Mouse (Mus musculus): Measurements from ENCODE around the gene Wrb. TPM values are rescaled to one million over a fixed set of nuclear protein-coding genes. Genes with fewer than 3 reads are reported as not detected.

The Wrb gene
- polyA plus RNA-seq, 1 experiment from 2014 or later = 116 TPM

DNA sequence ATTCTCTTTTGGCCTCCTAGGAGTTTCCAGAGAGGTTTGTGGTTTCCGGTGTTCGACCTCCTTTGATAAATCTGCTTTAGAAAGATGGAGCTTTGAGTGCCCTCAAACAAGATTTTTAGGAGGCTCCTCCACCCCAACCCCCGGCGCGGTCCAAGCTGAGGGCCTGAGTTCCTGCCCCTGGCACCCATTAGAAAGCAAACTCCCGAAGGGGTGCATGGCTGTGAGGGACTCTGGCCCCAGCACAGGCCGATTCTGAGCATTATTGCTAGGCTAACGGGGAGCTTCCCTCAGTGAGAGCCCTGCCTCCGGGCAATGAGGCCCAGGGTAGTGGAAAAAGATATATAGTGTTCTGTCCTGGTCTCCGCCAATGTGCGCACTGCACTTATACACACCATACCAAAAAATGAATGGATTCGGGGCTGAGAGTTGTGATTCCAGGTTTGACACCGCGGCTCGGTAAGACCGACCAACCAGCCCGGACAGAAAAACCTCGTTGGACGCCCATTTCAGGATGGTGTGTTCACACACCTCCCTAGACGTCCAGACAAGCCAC lies 14.7 kb downstream of the Wrb start:
- WGBS = 86% methylated on average over 20 of the region's 20 CpGs
- Histone ChIP-seq H3K4me1 (peaks cover 8% of the 10 kb centered on the region), H3K4me3 (peak overlapping the region; percentile 58), H3K27me3 (0 out of 2 replicates have a peak, but pooled peaks cover 3% of the 10 kb centered on the region), H3K4me2 (replicated peaks) (peak overlapping the region; percentile 97), H3K36me3 (peaks cover 13% of the 10 kb centered on the region), H3K9ac (replicated peaks) (peak overlapping the region; percentile 88), H3K27ac (replicated peaks) (peak overlapping the region; percentile 81; the same call in 1 of the 2 replicates), H3K9me3 (no peaks in the 10 kb centered on the region)
- 0 out of 2 replicates have a peak, but pooled peaks have one; percentile 11 for ATAC-seq (ENCODE audit: low FRiP score, low read depth)

DNA sequence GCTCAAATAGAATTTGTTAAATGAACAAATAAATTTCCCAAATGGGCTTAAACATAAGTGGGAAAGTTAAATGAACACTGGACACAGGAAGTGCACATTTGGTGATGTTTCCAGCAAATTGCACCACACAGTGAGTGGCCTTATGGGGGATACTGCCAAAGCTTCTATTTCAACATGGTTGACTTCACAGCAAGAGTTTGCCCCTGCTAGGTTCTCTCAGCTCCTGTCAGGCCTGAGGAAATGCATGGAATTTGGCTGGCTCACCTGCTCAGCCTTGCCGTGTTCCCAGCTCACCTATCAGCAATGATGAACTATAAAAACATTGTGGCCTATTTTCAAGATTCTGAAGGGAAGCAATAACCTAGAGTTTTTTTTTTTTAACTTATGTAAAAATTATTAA lies 15.7 kb downstream of the Wrb start:
- Histone ChIP-seq H3K4me1 (peaks cover 8% of the 10 kb centered on the region), H3K4me2 (replicated peaks) (no peak overlapping the region), H3K27me3 (0 out of 2 replicates have a peak, but pooled peaks cover 3% of the 10 kb centered on the region), H3K4me3 (no peak overlapping the region), H3K36me3 (0 out of 2 replicates have a peak, but pooled peaks cover 4% of the 10 kb centered on the region), H3K27ac (replicated peaks) (no peak overlapping the region), H3K9ac (replicated peaks) (no peak overlapping the region), H3K9me3 (no peaks in the 10 kb centered on the region)
- WGBS = 82% methylated on average over 1 of the region's 1 CpGs
- no peak for ATAC-seq (ENCODE audit: low FRiP score, low read depth)

DNA sequence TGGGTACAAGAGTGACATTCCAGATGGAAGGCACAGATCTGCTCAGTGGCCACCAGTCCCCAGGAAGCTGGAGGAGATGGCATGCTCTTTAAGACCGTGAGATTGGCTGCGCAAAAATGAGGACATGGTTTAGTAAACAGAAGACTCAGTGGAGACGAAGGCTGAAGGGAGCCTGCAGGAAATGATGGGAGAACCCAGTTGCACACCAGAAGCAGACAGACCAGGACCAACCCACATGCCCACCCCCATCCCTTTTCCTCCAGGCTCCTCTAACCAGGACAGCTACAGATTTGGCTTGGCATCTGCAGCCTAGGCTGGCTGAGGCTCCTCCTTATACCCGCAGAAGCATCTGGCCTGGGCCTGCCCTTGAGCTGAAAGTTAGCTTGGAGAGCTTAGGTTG lies 16.1 kb downstream of the Wrb start:
- Histone ChIP-seq H3K27me3 (0 out of 2 replicates have a peak, but pooled peaks cover 3% of the 10 kb centered on the region), H3K27ac (replicated peaks) (no peak overlapping the region), H3K36me3 (no peaks in the 10 kb centered on the region), H3K9me3 (no peaks in the 10 kb centered on the region), H3K4me2 (replicated peaks) (no peak overlapping the region), H3K4me3 (no peak overlapping the region), H3K4me1 (peaks cover 8% of the 10 kb centered on the region), H3K9ac (replicated peaks) (no peak overlapping the region)
- ATAC-seq (ENCODE audit: low FRiP score, low read depth) = no peak
- 95% methylated on average over 4 of the region's 4 CpGs for WGBS

DNA sequence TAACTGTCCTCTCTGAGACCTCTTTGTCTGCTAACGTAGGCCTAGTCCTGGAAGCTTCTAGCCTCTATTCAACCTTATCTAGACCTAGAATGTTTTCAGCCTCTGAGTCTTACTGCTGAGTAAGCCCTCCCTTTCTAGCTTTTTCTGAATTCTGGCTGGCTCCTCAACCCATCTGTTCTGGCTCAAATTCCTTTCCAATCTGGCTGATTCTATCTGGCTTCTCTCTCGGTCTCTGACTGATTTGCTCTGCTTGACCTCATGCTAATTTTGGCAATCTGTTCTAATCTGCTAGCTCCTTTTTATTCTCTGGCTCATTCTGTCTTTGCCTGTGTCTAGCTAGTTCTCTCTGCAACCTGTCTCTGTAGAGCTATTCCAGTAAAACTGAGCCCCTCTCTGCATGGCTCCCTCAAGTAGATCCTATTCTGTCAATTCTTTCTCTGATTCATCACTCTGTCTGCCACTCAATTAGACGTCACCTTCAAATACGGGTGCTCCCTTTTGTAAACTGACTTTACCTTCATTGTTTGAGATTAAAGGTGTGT lies 20.6 kb downstream of the Wrb start:
- no peak overlapping the region for H3K27ac ChIP-seq (replicated peaks)
- H3K36me3 ChIP-seq = no peaks in the 10 kb centered on the region
- no peak for ATAC-seq (ENCODE audit: low FRiP score, low read depth)
- H3K4me3 ChIP-seq = no peak overlapping the region
- no peaks in the 10 kb centered on the region for H3K27me3 ChIP-seq
- WGBS = 88% methylated on average over 4 of the region's 4 CpGs
- no peaks in the 10 kb centered on the region for H3K9me3 ChIP-seq
- H3K9ac ChIP-seq (replicated peaks) = no peak overlapping the region
- H3K4me2 ChIP-seq (replicated peaks) = no peak overlapping the region
- no peaks in the 10 kb centered on the region for H3K4me1 ChIP-seq

DNA sequence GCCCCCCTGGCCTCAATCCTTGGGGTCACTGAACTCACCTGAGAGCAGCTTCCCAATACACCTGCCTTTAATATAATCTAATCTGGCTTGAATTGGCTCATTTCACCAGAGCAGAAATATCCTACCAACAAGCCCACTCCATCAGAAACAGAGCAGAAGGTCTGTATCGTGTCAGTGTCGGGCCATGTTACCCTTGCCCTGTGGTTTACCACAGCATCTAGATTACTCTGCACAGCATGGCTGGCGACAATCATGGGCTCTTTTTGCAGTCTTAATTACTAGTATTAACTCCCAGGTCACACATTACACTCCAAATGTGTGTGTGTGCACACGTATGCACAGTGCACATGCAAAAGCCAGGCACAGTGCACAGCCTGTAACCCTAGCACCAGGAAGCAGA lies 23.6 kb downstream of the Wrb start:
- Histone ChIP-seq H3K36me3 (no peaks in the 10 kb centered on the region), H3K4me2 (replicated peaks) (no peak overlapping the region), H3K4me1 (no peaks in the 10 kb centered on the region), H3K27me3 (no peaks in the 10 kb centered on the region), H3K9ac (replicated peaks) (no peak overlapping the region), H3K9me3 (no peaks in the 10 kb centered on the region), H3K4me3 (no peak overlapping the region), H3K27ac (replicated peaks) (no peak overlapping the region)
- WGBS = 89% methylated on average over 4 of the region's 4 CpGs
- no peak for ATAC-seq (ENCODE audit: low FRiP score, low read depth)

DNA sequence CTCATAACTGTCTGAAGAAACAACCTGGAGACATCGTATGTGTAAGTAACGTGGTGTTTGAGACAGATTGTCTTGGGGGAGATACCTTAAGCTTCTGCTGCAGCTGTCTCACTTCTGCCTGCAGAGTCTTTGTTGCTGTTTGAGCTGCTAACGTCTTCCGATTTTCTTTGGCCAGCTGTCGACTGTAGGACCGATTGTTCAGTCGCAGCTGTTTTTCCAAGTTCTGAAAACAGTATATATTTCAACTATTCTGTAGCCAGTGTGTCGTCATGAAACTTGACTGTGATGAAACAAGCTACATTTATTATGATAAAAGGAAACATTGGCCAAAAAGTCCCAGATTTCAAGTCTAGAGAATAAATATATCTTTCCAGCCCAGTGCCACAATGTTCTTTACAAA lies 28.4 kb downstream of the Wrb start:
- H3K4me1 ChIP-seq = peaks cover 5% of the 10 kb centered on the region
- no peak overlapping the region for H3K9ac ChIP-seq (replicated peaks)
- no peak overlapping the region for H3K27ac ChIP-seq (replicated peaks)
- H3K4me3 ChIP-seq = no peak overlapping the region
- H3K4me2 ChIP-seq (replicated peaks) = no peak overlapping the region
- H3K9me3 ChIP-seq = no peaks in the 10 kb centered on the region
- ATAC-seq (ENCODE audit: low FRiP score, low read depth) = no peak
- H3K36me3 ChIP-seq = no peaks in the 10 kb centered on the region
- WGBS = 81% methylated on average over 8 of the region's 8 CpGs
- no peaks in the 10 kb centered on the region for H3K27me3 ChIP-seq

DNA sequence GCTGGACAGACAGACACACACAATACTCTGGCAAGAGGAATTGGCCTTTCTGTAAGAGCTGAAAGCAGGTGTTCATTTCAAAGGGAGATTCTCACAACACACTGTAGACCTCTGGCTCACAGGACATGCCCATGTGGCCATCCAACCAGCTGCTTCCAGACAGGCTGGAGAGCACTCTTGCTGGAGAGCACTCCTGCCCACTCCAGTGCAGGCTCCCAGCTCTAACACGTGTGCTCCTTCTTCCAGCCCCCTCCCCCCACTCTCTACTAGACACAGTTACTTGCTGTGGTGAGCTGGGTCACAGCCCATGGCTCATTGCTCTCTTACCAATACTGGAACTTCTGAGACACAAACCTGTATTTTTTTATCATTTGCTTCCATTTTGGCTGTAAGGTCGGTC lies 30.2 kb downstream of the Wrb start:
- no peak overlapping the region for H3K4me2 ChIP-seq (replicated peaks)
- no peak overlapping the region for H3K9ac ChIP-seq (replicated peaks)
- H3K4me1 ChIP-seq = peaks cover 5% of the 10 kb centered on the region
- 43% methylated on average over 2 of the region's 2 CpGs for WGBS
- H3K4me3 ChIP-seq = no peak overlapping the region
- H3K36me3 ChIP-seq = no peaks in the 10 kb centered on the region
- no peak for ATAC-seq (ENCODE audit: low FRiP score, low read depth)
- no peaks in the 10 kb centered on the region for H3K27me3 ChIP-seq
- 0 out of 2 replicates have a peak, but pooled peaks cover 2% of the 10 kb centered on the region for H3K9me3 ChIP-seq
- no peak overlapping the region for H3K27ac ChIP-seq (replicated peaks)

DNA sequence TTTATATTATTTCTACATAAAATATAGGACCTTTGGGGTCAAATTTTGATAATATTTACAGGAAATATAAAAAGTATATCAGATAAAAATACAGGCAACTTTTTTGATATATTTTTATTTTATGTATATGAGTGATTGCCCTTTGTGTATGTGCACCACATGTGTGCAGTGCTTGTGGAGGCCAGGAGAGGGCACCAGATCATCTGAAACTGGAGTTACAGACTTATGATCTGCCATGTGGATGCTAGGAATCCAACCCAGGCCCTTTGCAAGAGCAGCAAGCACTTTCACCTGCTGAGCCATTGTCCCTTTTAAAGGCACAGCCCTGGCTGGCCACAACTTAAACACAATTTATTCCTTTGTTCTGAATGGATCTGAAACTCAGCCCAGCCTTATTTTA lies 33.9 kb downstream of the Wrb start:
- Histone ChIP-seq H3K4me3 (no peak overlapping the region), H3K9me3 (0 out of 2 replicates have a peak, but pooled peaks cover 2% of the 10 kb centered on the region), H3K4me1 (peaks cover 5% of the 10 kb centered on the region), H3K27me3 (no peaks in the 10 kb centered on the region), H3K9ac (replicated peaks) (no peak overlapping the region), H3K27ac (replicated peaks) (no peak overlapping the region), H3K4me2 (replicated peaks) (no peak overlapping the region), H3K36me3 (no peaks in the 10 kb centered on the region)
- no peak for ATAC-seq (ENCODE audit: low FRiP score, low read depth)

DNA sequence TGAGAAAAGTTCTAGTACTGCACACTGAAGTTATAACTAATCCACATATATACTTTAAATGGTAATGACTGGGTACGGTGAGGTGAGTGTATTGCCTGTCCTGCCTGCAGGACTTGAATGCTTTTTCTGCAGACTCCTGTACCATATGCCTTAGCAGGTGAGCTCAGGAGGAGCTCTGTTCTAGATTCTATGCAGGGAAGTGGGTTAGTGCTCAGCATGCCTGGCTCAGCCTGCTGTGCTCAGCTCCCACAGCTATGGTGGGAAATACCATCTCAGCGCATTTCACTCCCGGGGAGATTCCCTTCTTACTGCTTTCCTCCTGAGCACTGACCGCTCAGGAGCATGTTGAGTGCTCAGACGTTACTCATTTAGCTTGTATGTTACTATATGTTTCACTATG lies 42.4 kb downstream of the Wrb start:
- whole genome bisulfite sequencing = 90% methylated on average over 5 of the region's 5 CpGs
- Histone ChIP-seq H3K9ac (replicated peaks) (no peak overlapping the region), H3K36me3 (no peaks in the 10 kb centered on the region; the same call in 1 of the 2 replicates), H3K4me2 (replicated peaks) (no peak overlapping the region), H3K27ac (replicated peaks) (no peak overlapping the region), H3K4me1 (peaks cover 6% of the 10 kb centered on the region; the same call in 1 of the 2 replicates), H3K4me3 (no peak overlapping the region), H3K27me3 (0 out of 2 replicates have a peak, but pooled peaks cover 4% of the 10 kb centered on the region), H3K9me3 (peaks cover 4% of the 10 kb centered on the region; the same call in 1 of the 2 replicates)
- ATAC-seq (ENCODE audit: low FRiP score, low read depth) = no peak

DNA sequence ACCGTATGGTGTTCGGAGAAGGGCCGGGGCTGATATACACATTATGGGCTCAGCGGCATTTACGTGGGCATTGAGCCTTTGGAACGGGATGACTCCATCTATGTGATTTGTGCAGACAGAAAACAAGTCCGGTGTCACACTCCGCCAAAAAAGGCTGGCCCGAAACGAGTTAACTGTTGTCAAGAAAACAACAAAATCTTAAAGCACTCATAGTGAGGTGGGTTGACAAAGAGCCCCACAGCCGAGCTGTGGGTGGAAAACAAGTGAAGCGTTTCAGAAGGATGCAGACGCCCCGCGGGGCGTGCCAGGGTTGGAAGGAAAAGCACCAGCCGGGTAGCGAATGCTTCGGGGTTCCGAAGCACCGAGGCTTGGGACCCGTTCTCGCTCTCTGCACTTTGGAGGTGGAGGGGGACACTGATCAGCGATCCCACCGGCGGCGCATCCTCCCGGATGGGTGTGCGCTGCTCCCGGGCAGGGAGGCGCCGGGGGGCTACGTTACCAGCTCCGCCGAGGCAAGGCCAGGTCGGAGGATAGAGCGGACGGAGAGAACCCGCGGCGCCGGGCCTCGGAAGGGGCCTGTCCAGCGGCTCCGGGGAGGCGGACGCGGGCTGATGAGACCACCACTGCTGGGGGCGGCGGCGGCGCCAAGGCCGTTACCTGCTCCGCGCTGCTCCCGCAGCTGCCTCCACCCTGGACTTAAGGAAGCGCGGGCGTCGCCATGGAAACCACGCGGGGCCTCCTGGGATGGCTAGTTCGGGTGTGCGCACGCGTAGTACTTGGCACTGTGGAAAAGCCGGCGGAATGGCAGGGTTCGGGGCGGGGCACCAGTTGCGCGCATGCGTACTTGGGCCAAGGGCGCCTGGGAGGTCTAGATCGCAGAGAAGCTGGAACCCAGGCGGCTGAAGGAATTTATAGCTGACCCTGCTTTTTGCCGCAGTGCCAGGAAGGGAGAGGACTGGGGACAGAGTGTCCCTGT lies 46.6 kb downstream of the Wrb start, which contains the start of gene Lca5l:
TSS of gene Lca5l (minus strand) at position 741 of the 976 bp plus-strand sequence.
- H3K27me3 ChIP-seq = 0 out of 2 replicates have a peak, but pooled peaks cover 4% of the 10 kb centered on the region
- peak within 1 kb of the TSS; percentile 58 for H3K4me2 ChIP-seq (replicated peaks)
- peaks cover 6% of the 10 kb centered on the region; the same call in 1 of the 2 replicates for H3K4me1 ChIP-seq
- H3K9me3 ChIP-seq = no peaks in the 10 kb centered on the region
- H3K27ac ChIP-seq (replicated peaks) = peak within 1 kb of the TSS; percentile 64; the same call in 1 of the 2 replicates
- 1% methylated on average over 77 of the region's 77 CpGs for WGBS
- peak within 1 kb of the TSS; percentile 77 for H3K4me3 ChIP-seq
- H3K36me3 ChIP-seq = no peaks in the 10 kb centered on the region
- H3K9ac ChIP-seq (replicated peaks) = peak within 1 kb of the TSS; percentile 79
- ATAC-seq (ENCODE audit: low FRiP score, low read depth) = peak; percentile 99

DNA sequence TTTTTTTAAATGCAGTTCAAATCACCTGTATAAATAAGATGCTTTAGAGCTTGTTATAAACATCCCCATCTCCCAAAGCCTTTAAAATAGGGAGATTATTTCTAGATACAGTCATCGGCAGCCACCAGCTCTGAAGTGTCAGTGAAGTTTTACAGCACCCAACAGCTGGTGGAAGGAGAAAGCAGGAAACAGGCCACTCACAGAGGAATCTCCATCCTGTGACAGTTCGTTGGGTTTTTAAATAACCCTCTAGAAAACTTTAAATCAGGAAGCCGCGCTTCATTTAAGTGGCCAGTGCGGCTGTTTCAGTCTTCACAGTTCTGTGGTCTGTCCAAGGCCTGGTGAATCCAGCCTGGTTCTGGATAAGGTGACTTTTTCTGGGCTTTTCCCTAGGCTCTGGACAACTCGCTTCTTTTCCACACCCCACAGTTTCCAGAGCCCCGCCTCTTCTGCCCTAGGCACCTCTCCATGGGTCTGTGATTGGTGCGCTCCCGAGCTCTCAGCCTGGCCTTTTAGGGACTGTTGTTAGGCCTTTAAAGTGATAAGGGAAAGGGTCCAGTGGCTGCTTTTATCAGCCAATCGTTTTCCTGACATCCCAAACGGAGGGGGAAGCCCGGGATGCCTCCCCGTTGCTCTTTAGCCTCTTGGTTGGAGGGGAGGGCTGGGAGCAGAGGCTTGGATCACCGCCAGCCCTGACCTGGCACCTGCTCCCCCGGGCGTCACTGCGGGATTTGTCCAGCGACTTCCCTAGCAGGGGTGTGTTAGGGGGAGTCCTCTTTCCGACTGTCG lies 54.9 kb downstream of the Wrb start, which contains the start of gene Sh3bgr:
TSS of gene Sh3bgr (plus strand) at position 538 of the 789 bp plus-strand sequence.
- Histone ChIP-seq H3K9ac (replicated peaks) (no peak within 1 kb of the TSS; the same call in 1 of the 2 replicates), H3K4me2 (replicated peaks) (peak within 1 kb of the TSS; percentile 58), H3K4me1 (peaks cover 10% of the 10 kb centered on the region), H3K36me3 (no peaks in the 10 kb centered on the region), H3K27me3 (no peaks in the 10 kb centered on the region; the same call in 1 of the 2 replicates), H3K27ac (replicated peaks) (no peak within 1 kb of the TSS), H3K9me3 (no peaks in the 10 kb centered on the region), H3K4me3 (peak within 1 kb of the TSS; percentile 29)
- peak; percentile 68 for ATAC-seq (ENCODE audit: low FRiP score, low read depth)
- WGBS = 9% methylated on average over 20 of the region's 20 CpGs

All from midbrain, embryonic 12.5 days (tissue).